Mouse (Mus musculus) lung, postnatal 4 days (tissue): ENCODE measurements at regions not wholly inside any gene's neighbourhood (a gene's known extent, or its start where the extent isn't known, plus 50 kb on each side); places are given as distances from the start of the nearest gene placed in this dataset.

Experiments
- DNase-seq, 2 experiments: peaks; one replicate each; pipeline ENCODE4 v3.0.0; 2021

DNA sequence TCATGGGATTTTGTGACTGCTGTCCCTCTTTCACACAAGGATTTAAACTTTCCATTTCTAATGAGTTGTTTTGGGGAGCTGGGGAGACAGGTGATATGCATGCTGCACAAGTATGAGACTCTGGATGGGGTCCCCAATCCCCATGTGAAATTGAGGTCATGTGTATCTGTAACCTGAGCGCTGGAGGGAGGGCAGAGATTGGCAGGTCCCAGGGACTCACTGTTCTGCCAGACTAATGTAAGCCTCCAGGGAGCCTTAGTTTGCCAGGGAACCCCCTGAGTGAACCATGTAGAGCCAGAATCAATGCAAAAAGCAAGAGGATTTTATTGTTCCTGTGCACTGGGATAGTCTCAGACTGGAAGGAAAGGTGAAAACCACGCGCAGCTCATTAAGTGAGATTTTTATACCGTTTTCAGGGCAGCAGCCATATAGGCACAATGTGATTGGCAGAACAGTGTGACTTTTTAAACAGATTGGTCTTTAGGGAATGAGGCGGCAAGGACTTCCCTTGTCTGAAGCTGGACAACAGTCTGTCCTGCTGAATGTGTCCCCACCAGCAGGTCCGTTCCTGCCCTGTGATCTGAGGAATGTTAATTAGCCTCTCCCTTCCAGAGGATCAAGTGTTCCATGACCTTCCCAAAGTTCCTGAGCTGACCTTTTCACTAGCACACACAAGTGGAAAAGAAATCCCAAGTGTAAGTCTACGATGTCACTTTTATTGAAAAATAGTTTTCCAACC lies 59.9 kb upstream of the Oxgr1 start:
- no peak for DNase-seq

DNA sequence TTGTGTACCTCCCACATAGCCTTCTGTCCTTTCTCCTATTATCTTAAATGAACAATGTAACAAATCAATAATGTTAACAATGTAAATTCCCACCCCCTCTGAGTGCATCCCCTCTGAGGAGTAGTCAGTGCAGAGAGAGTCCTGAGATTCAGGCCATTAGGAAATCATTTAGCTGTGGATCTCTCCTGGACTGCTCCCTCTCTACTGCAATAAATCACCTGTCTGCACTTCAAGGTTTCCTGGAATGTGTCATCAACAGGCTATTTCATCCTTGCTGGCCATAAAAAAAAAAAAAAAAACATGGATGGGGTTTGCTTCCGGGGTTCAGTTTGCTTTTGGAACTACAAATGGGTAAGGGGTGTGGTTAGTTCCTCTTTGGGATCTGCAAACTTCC lies 60.5 kb upstream of the Oxgr1 start:
- no peak for DNase-seq

DNA sequence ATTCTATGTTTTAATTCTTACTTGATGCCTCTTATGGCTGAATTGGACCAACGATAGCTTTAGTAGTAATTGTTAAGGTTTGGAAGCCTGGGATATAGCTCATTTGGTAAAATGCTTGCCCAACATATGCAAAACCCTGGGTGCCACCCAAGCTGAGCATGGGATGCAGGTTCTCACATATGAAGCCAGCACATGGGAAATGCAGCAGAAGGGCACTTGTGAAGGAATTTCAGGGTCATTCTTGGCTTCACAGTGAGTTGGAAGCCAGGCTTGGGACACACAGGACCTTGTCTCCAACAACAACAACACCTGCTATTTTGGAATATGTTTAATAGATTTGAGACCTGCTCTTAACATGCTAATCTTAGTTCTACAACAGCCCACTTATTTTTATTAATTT lies 67.6 kb upstream of the Oxgr1 start:
- no peak for DNase-seq

DNA sequence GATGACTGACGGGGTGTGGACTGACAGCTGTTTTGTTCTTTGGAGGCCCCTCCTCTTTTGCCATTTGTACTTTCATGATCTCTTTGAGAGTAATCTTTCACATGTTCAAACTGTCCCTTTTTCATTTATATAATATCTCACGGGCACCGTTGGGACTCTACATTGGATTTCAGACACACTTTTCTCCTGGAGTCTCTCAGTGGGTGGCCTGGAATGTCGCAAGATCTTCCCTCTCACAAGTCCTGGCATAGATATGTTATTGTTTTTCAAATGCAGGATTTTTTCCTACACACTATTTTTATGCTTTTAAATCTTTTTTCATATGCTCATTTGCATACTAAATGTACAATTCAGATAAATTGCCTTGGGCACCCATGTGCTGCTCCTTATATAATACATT lies 71.1 kb upstream of the Oxgr1 start:
- DNase-seq: no peak

DNA sequence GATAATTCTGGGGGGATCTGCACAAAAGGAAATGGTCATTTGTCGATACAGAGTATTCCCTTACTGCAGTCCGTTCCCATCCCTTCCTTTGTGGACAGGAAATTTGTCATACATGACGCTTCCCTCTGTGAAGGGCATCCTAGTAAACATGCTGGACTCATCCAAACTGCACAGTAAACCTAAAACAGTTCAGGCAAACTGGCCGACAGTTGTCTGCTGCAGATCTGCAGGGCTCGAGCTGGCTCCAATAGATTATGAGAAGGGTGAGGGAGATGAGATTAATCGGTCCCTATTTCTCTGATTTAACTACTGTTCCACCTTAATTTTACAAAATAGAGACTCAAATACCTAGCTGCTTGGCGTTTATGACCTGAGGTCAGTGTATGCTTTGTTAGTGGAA lies 76.3 kb upstream of the Oxgr1 start:
- no peak for DNase-seq

DNA sequence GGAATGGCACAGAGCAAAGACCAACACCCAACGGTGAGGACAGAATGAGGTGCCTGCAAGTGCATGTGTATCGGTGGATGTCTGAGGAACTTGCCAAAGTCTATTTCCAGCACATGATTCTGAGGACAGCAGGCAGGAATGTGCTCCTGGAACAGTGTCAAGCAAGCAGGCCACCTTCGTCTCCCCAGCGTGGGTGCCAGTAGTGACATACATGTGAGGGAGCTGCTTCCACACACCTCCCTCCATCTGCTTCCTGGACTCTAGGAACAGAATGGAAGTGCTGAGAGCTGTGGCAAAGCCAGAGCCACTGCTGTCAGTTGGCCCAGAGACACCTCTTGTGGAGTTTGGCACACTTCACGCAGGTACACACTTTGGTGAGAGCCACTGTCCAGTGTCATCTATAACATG lies 76.9 kb upstream of the Oxgr1 start:
- no peak for DNase-seq

DNA sequence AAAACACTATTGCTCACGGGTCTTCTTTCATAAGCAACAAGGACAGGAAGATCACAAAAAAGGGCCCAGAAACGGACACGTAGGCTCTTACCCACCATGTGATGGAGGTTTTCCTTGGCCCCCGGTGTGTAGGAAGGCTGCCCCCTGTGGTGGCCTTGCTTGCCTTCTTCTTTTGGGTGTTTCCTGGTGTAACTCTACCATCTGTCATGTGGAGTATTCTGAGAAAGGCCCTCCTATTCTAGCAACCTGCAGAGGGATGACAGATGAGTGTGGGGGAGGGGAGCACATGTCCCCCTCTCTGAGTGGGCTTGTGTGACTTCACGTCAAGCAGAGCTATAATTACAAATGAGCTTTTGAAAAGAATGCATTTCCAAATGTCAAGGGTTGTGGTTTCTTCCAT lies 77.3 kb upstream of the Oxgr1 start:
- DNase-seq: no peak

DNA sequence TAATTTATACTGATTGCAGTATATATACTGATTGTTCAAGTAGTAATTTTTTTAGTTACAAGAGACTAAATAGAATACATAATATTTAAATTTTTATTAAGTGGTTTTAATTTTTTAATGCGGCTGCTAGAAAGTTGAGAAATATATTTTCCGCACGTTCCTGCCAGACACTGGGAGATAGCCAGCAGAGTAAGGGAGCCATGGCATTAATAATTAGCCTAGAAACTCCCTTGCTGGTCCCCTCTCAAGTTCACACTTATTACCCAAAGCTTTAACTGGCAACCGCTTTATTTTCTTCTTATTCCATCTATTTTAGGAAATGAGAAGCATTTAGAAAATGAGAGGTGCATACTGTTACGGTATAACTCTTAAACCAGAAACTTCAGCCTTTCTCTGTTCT lies 78.0 kb upstream of the Oxgr1 start:
- DNase-seq: no peak

DNA sequence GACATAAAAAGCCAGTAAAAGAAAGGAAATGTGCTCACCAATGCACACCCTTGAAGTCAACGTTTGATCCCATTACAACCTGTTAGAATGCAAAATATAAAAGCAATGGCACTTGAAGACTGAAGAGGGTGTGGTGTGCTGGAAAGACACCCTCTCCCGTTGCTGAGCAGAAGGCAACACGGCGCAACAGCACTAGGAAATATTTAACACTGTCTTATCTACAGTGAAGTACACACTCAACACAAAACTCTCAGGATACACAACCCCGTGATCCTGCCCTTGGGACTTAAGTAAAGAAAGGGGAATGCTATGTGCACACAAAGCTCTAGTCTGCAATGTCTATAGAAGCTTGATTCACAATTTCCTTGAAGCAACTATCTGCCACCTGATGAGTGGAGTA lies 83.1 kb upstream of the Oxgr1 start:
- no peak for DNase-seq

DNA sequence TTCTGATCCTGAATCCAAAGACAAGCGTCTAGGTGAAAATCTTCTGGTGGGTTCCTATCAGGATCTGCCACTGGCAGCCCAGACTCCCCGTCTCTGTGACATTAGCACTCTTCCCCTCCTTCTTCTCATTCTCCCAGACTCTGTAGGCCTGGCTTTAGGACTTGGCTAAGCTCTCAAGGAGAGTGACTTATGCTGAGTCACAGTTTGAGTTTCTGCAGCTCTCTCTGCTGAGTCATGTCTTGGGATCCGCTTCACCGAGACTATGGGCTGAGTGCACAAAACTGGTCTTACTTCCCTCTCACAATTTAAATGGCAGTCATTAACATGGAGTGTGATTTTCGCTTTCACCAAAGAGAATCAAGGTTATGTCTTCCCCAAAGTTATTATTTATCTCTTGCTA lies 85.2 kb upstream of the Oxgr1 start:
- no peak for DNase-seq

DNA sequence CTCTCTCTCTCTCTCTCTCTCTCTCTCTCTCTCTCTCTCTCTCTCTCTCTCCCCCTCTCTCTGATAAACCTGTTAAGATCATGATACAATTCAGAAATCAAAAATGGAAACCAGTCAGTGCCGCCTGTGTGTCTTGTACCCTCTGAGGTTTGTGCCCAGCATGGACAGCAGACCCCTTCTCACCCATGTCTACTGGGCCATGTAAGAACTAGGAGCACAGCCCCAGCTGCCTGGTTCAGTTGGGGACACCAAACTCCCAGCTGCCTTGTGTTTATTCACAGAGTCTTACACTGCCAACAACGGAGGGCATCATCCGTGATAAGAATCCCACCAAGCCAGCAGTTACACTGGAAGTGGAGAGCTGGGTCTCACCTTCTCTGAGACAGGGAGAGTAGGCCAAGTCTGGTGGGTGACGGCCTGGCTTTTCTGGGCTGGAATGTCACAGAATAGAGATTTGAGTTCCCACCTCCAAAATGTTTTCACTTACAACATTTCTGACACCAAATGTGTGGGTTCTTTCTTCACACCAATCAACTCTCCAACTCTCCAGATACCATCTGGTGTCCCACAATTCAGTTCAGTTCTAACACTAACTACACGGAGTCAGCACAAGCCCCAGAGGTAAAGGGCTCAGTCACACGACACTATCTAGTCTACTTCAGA lies 92.2 kb upstream of the Oxgr1 start:
- no peak for DNase-seq

DNA sequence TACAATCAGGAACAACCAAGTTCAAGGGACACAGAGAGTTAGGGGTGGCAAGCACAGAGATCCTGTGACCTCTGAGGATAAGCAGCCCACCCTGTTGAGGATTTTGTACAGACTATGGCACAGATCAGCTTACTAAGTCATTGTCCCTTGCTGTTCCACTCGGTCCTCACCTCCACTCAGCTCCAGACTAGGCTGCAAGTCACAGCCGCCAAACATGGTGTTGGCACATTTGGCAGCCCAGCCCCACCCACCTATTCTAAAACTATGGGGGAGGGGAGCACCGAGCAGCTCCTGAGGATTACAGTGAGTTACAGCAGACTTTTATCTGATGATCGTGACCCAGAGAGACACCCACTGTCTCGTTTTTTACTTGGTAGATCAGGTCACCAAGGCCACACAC lies 93.0 kb upstream of the Oxgr1 start:
- DNase-seq: no peak

DNA sequence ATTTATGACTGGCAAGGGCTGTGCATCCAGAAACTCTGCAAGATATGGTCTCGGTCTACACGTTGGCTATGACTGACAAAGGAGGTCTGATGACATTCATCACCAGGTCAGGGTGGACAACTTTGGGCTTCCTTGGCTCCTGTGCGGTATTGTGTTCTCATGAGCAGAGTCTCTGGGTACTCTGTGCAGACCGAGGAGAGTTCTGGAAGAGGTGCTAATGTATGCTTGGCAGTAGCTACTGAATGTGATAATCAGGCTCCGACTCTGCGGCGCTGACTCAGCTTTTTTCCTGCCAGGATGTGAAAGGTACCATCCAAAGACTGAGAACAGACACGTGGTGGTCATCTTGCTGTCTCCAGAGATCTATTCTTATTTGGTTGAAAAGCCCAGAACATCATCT lies 94.5 kb upstream of the Oxgr1 start:
- no peak for DNase-seq

DNA sequence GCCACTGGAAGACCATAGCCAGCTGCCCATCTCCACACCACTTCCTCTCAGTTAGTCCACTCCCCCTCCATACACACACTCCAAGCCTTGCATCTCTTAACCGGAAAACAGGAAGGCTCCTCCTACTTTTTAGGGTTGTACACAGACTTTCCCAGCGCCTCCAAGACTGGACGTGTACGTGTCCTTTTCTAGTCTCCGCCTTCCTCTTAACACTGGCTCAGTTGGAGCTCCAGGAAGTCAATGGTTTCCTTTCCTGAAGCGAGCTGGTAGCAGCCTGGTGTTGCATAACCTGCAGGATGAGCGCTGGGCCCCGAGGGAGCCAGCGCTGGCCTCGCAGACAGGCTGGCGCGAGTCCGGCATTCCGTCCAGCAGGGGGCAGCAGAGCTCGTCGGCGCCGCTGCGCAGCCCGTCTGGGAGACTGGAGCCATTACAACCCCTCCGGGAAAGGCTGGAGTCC lies 95.5 kb upstream of the Oxgr1 start:
- DNase-seq: peak; percentile 95

DNA sequence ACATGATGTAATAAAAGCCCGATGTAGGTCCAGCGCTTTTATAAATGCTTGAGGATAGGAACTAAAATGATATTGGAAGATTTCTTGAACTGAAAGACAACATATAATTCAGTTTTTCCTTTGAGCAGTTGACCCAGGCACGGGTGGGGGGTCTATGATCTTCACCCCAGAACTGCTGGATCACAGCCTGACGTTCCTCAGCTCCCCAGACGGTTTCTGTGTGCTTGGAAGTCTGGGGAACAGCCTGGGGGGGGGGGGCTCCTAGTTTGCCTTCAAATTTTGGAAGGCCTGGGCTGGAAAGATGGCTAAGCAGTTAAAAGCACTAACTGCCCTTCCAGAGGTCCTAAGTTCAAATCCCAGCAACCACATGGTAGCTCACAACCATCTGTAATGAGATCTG lies 96.3 kb upstream of the Oxgr1 start:
- no peak for DNase-seq

DNA sequence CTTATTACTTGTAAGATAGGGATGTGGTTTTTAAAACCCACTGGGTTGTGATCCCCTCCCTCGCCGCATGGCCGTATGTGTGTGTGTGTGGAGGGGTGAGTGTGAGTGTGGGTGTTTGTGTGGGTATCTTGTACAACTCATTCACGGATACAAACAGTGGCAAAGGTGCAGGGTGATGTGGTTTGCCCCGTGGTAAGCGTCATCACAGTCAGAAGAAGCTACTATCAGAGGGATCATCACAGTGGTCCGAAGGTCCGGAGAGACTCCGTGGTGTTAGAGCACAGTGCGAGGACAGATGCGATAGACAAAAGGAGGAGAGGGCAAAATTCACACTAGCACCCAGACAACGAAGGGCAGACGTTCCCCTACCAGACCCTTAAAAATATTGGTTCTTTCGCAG lies 97.0 kb upstream of the Oxgr1 start:
- no peak for DNase-seq

DNA sequence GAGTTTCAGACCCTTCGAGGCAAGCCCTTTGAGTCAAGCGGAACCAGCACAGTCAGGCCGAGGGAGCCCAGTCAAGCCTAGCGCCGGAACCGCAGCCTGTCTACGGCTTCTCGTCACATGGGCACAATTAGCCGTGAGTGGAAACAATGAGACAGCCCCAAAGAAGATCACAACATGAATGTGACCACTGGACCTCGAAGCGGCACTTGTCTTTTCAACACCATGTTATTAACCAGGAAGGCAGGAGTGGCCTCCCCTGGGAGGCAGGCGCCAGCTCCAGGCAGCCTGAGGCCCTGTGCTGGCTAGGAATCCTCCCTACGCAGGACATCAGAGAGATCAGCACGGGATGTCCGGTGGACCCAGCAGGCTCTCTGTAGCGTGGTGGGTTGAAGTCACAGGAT lies 97.4 kb upstream of the Oxgr1 start:
- no peak for DNase-seq

DNA sequence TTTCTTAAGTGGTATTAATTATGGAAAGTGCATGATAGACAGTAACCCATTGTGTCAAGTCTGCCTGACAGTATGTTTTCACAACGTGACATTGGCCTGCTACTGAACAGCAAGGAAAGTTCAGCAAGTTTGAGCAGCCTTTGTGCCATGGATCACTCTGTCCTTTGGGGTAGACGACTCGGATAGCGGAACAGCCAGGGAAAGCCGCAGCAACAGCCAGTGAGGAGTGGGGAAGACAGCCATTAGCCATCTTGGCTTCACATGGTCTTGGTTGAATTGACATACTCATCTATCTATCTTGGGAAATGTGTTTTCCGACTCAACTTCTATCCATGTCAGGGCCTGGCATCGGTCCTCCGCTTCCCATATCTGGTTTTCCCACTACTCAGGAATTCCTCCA lies 98.0 kb upstream of the Oxgr1 start:
- DNase-seq: no peak

DNA sequence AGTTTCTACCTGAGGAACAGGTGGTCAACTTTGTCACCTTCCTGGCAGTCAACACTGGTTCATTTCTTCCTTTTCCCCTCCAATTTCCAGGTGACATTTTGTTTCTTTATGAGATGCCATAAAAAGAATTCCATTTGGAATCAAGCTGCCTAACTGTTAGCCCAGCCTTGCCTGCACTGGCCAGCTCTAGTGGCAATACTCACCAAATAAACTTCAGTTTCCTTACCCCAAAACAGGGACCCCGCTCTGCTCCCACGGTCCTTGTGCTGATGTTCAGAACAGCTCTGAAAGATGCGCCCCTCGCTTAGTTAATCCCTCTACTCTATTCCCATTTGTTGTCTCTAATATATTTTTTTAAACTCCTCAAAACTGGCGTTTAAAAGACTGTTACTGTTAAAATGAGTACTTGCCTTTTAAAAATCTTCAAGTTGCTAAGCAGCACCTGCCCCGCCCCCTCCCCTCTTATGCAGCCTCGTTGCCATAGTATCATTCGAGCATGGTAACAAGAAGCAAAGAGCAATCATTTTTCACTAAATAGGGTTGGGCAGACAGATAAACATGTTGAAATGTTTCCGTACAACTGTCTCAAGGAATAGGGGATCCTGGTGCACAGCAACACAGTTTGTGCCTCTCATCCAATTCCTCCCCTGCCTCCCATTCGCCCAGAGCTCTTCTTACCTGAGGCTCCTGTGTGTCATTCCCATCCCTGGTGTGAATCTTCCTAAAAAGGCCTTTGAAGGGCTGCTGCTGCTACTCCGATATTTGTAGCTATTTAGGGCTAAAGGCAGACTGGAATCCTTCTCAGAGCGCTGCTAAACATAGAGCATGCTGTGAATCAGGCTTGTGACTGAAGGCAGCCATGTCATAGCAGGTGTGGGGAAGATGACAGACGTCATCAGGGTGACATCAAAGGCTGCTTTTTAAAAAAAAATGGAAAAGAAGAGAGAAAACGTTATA lies 98.8 kb upstream of the Oxgr1 start:
- no peak for DNase-seq

DNA sequence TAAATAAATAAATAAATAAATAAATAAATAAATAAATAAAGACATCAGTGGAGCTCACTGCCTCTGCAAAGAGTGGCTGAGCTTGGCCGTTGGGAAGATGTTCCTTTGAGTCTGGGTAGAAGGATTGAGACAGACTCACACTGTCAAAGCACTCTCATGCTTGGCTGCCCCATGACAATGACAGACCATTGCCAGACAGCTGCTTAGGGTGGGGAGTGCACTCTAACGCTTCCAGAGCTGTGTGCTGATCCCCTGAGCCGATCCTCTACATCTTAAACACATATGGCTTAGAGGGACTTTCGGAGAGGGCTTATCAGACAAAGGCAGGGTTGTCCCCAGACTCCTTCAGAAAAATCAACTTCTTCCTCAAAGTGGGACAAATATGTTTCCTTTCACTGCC lies 100.0 kb upstream of the Oxgr1 start:
- DNase-seq: no peak

DNA sequence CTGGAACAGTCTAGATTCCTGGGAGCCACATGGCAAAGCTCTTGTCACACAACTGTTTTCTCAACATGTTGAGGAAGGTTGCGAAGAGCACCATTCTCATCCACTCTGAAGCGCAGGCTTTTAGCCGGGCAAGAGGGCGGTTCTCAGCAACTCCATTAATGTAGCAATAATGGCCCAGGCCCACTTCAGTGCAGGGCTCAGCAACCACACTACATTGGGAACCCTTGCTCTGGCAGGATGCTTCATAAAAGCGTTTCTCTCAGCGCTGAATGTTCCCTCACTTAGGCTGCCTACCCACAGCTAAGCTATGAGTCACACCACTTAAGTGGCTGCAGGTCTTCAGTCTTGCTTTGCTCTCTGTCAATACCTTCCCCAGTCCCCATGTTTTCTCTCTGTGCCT lies 102.2 kb upstream of the Oxgr1 start:
- no peak for DNase-seq

DNA sequence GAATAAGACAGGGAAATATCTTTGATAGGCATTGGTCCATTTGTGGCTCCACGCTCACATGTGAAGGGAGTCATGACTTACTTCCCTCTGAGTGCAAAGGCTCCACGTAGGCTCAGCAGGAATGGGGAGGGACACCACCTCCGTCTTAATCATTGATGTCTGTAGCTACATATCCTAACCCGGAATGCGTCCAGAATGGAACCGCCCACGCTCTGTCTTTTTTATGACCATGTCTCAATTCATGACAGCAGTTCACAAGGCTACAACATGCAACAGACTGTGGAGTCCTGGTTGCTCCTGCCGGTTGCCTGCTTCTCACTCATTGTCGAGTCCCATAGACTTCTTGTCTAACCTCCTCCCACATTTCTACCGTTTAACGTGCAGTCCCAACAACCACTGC lies 104.1 kb upstream of the Oxgr1 start:
- no peak for DNase-seq

DNA sequence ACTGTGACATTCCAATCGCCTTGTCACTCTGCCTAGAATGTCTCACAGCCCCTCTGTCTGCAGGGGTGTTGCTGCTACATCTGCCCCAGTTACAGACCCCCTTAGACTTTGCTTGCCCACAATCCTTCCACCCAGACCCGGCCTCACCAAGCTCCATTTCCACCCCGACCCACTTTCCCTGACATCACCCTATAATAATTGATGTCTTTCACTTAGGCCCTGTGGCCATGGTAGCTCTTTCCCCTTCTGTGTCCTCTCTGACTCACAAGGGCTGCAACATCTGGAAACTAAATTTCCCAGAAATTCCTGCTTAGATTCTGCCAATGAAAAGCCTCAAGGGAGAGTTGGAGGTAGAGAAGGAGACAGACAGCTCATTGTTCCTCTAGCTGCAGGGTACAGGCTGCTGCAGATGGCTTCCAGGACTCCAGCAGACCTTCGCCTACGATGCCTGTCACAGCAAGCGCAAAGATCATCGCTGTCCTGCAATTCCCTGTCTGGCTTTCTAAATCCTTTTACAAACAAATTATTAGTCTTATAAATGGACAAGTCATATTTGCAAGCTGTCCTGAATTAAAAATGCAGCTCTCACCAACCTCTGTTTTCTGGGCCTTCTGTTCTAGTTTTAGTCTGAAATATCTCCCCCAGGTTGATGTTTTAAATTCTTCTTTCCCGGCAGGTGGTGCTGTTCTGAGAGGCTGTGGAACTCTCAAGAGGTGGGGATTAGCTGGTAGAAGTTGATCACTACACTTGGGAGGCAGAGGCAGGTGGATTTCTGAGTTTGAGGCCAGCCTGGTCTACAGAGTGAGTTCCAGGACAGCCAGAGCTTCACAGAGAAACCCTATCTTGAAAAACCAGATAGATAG lies 104.9 kb upstream of the Oxgr1 start:
- DNase-seq: no peak
